Mouse (Mus musculus): Measurements from ENCODE around the gene Col20a1.

Col20a1 gene

GRCm38 (mm10) chr2:180994360-180994759 is 8.0 kb downstream of the Col20a1 start:
- no peak for DNase-seq (ENCODE audit: low spot score)

GRCm38 (mm10) chr2:180995457-180995856 is 9.1 kb downstream of the Col20a1 start:
- no peak for DNase-seq (ENCODE audit: low spot score)

GRCm38 (mm10) chr2:180996436-180996835 is 10.1 kb downstream of the Col20a1 start:
- peak; percentile 72 for DNase-seq (ENCODE audit: low spot score)

- no peak for DNase-seq (ENCODE audit: low spot score)
These were observed 10.6 kb downstream of the Col20a1 start for GRCm38 (mm10) chr2:180996905-180997304.

GRCm38 (mm10) chr2:181007054-181007453 is 20.7 kb downstream of the Col20a1 start:
- peak; percentile 47 for DNase-seq (ENCODE audit: low spot score)

- DNase-seq (ENCODE audit: low spot score): no peak
These were observed 22.0 kb downstream of the Col20a1 start for GRCm38 (mm10) chr2:181008339-181008738.

GRCm38 (mm10) chr2:181031406-181031934 is 45.1 kb downstream of the Col20a1 start:
- no peak for DNase-seq (ENCODE audit: low spot score)

- DNase-seq (ENCODE audit: low spot score): peak; percentile 26
These were observed 46.1 kb downstream of the Col20a1 start for GRCm38 (mm10) chr2:181032407-181032806.

GRCm38 (mm10) chr2:181033310-181033709 is 47.0 kb downstream of the Col20a1 start:
- DNase-seq (ENCODE audit: low spot score): no peak

GRCm38 (mm10) chr2:181035186-181035585 is 48.9 kb downstream of the Col20a1 start:
- DNase-seq (ENCODE audit: low spot score): no peak

GRCm38 (mm10) chr2:181036561-181036960 is 50.2 kb downstream of the Col20a1 start:
- no peak for DNase-seq (ENCODE audit: low spot score)

GRCm38 (mm10) chr2:181038644-181039355 is 52.5 kb downstream of the Col20a1 start:
- DNase-seq (ENCODE audit: low spot score): peak; percentile 64

GRCm38 (mm10) chr2:181039356-181039680 is 53.0 kb downstream of the Col20a1 start:
- no peak for DNase-seq (ENCODE audit: low spot score)

- DNase-seq (ENCODE audit: low spot score): no peak
These were observed 55.6 kb downstream of the Col20a1 start for GRCm38 (mm10) chr2:181041941-181042340.

GRCm38 (mm10) chr2:181042376-181042775 is 56.0 kb downstream of the Col20a1 start:
- DNase-seq (ENCODE audit: low spot score): peak; percentile 28

- DNase-seq (ENCODE audit: low spot score): peak; percentile 27
These were observed 57.1 kb downstream of the Col20a1 start, which contains the start of gene Chrna4 for GRCm38 (mm10) chr2:181043437-181043836. Gene Chrna4, minus strand, starts transcription at chr2:181043546.

GRCm38 (mm10) chr2:181044001-181044400 is 57.7 kb downstream of the Col20a1 start:
- peak; percentile 71 for DNase-seq (ENCODE audit: low spot score)

GRCm38 (mm10) chr2:181048252-181048945 is 62.1 kb downstream of the Col20a1 start:
- DNase-seq (ENCODE audit: low spot score): no peak

GRCm38 (mm10) chr2:181048986-181049385 is 62.7 kb downstream of the Col20a1 start:
- DNase-seq (ENCODE audit: low spot score): no peak

GRCm38 (mm10) chr2:181052171-181052570 is 65.8 kb downstream of the Col20a1 start:
- no peak for DNase-seq (ENCODE audit: low spot score)

- DNase-seq (ENCODE audit: low spot score): peak; percentile 55
These were observed 71.0 kb downstream of the Col20a1 start for GRCm38 (mm10) chr2:181057341-181057740.

GRCm38 (mm10) chr2:181058193-181058592 is 71.9 kb downstream of the Col20a1 start:
- DNase-seq (ENCODE audit: low spot score): peak; percentile 33

- DNase-seq (ENCODE audit: low spot score): peak; percentile 88
These were observed 73.8 kb downstream of the Col20a1 start for GRCm38 (mm10) chr2:181060127-181060526.
